Mouse (Mus musculus): ENCODE data around the gene Gtf2ird2. TPM values are rescaled to one million over a fixed set of nuclear protein-coding genes. Genes with fewer than 3 reads are reported as not detected.

Gtf2ird2 gene
- total RNA-seq, 2 experiments from 2014 or later: 16.5 to 19.4 TPM

GRCm38 (mm10) chr5:134258934-134259333, 75.1 kb downstream of the Gtf2ird2 start:
- intact Hi-C loops (cut with DNase I): no loop called here
- no peak for DNase-seq

- DNase-seq: no peak
Observed at GRCm38 (mm10) chr5:134260001-134260636, 76.3 kb downstream of the Gtf2ird2 start.

GRCm38 (mm10) chr5:134265890-134266289, 82.1 kb downstream of the Gtf2ird2 start:
- DNase-seq: no peak
- intact Hi-C loops (cut with DNase I): no loop called here

More at GRCm38 (mm10) chr5:134260001-134260636, 76.3 kb downstream of the Gtf2ird2 start:
- intact Hi-C loops (cut with DNase I): no loop called here

- no peak for DNase-seq
- intact Hi-C loops (cut with DNase I): no loop called here
Observed at GRCm38 (mm10) chr5:134266404-134266803, 82.6 kb downstream of the Gtf2ird2 start.

GRCm38 (mm10) chr5:134268751-134269150, 84.9 kb downstream of the Gtf2ird2 start:
- intact Hi-C loops (cut with DNase I): no loop called here
- DNase-seq: no peak

- no peak for DNase-seq
- intact Hi-C loops (cut with DNase I): no loop called here
Observed at GRCm38 (mm10) chr5:134269751-134270150, 85.9 kb downstream of the Gtf2ird2 start.

GRCm38 (mm10) chr5:134270566-134270965, 86.7 kb downstream of the Gtf2ird2 start:
- no peak for DNase-seq
- intact Hi-C loops (cut with DNase I): no loop called here

- intact Hi-C loops (cut with DNase I): no loop called here
Observed at GRCm38 (mm10) chr5:134271421-134271820, 87.6 kb downstream of the Gtf2ird2 start.

GRCm38 (mm10) chr5:134272761-134273160, 88.9 kb downstream of the Gtf2ird2 start:
- intact Hi-C loops (cut with DNase I): no loop called here
- no peak for DNase-seq

More at GRCm38 (mm10) chr5:134271421-134271820, 87.6 kb downstream of the Gtf2ird2 start:
- no peak for DNase-seq

GRCm38 (mm10) chr5:134273761-134274160, 89.9 kb downstream of the Gtf2ird2 start:
- DNase-seq: no peak
- intact Hi-C loops (cut with DNase I): no loop called here

Other genes starting within 250 kb of the Gtf2ird2 start
- gene Castor2, start 84.3 kb upstream of the Gtf2ird2 start, total RNA-seq (2021): 10 to 100 TPM; 52.4 to 55.8 TPM
- gene Rcc1l, start 7.2 kb upstream of the Gtf2ird2 start, total RNA-seq (2021): 10 to 100 TPM; 21.2 to 23.2 TPM
- gene Ncf1, start 45.6 kb downstream of the Gtf2ird2 start, total RNA-seq (2021): 1 to 10 TPM; 2.5 to 3.7 TPM
- 100 to 1,000 TPM; 172 to 181 TPM for gene Gtf2i, start 130.7 kb downstream of the Gtf2ird2 start, total RNA-seq (2021)

Data from left cerebral cortex, postnatal 4 days (tissue).